Mouse (Mus musculus) embryonic facial prominence, embryonic 13.5 days (tissue): ENCODE results near the gene Cdc6. TPM values are rescaled to one million over a fixed set of nuclear protein-coding genes. Genes with fewer than 3 reads are reported as not detected.
A peak's percentile ranks its signal among the peaks of the same experiment; 100 is the strongest.

ENCODE experiments used
- ATAC-seq: fragments of 200-750 bp; cut with Nextera tagmentation; 2 replicates; pipeline ENCODE4 v1.8.0; 2017; ENCODE audit warnings: low read depth; ENCODE audit not compliant: insufficient number of reproducible peaks, insufficient read depth, low FRiP score, low TSS enrichment
- H3K27ac ChIP-seq: fragments of 300-500 bp; sonication (generic); 2 replicates; pipeline ENCODE4 v1.5.1; 2015; ENCODE audit warnings: moderate library complexity, mild to moderate bottlenecking, inconsistent platforms
- H3K27me3 ChIP-seq: fragments of 300-500 bp; sonication (generic); 2 replicates; pipeline ENCODE4 v1.6.1; 2015; ENCODE audit warnings: mild to moderate bottlenecking, inconsistent platforms
- H3K36me3 ChIP-seq: fragments of 300-500 bp; sonication (generic); 2 replicates; pipeline ENCODE4 v1.6.1; 2015; ENCODE audit warnings: mild to moderate bottlenecking, inconsistent platforms
- H3K4me1 ChIP-seq: fragments of 300-500 bp; sonication (generic); 2 replicates; pipeline ENCODE4 v1.6.1; 2015; ENCODE audit warnings: inconsistent platforms
- H3K4me2 ChIP-seq: fragments of 300-500 bp; sonication (generic); 2 replicates; pipeline ENCODE4 v1.6.1; 2015; ENCODE audit warnings: moderate library complexity, mild to moderate bottlenecking, inconsistent platforms
- H3K4me3 ChIP-seq: fragments of 300-500 bp; sonication (generic); 2 replicates; pipeline ENCODE4 v1.5.1; 2015; ENCODE audit warnings: mild to moderate bottlenecking, inconsistent platforms
- H3K9ac ChIP-seq: fragments of 300-500 bp; sonication (generic); 2 replicates; pipeline ENCODE4 v1.6.1; 2015; ENCODE audit warnings: mild to moderate bottlenecking, inconsistent platforms
- H3K9me3 ChIP-seq: fragments of 300-500 bp; sonication (generic); 2 replicates; pipeline ENCODE4 v1.6.1; 2016; ENCODE audit warnings: inconsistent platforms
- WGBS: fragments of 180-500 bp; shearing (Covaris S2); methylation state at CpG from one replicate; pipeline ENCODE4 v1.1.7; 2015; ENCODE audit warnings: mixed read lengths; 5-methylcytosine and 5-hydroxymethylcytosine counted together
- polyA plus RNA-seq: library from polyadenylated mRNA; unstranded; fragments of >200 nt; fragmentation: Nextera tagmentation; extraction: Ambion mirVana; gene quantifications from 2 replicates; pipeline ENCODE4 v1.2.1, GENCODE M21; 2015

Gene Cdc6
- polyA plus RNA-seq, 1 experiment from 2014 or later, result 31.5 TPM

DNA sequence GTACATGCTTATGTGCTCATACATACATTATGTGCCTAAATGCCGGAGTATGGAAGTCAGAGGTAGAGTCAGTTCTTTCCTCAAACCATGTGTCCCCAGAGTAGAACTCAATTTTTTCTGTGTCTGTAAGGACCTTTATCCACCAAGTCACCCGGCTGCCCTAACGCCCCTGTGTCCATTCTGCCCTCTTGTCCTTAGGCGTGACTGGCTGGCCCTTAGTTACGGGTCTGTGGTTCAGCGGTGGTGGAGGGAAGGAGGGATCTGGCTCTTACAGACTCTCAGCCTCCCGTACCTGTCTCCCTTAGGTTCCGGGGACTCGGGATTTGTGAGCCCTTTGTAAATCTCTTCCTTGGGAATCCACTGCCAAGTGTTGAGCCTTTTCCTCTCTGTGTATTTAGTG, 30.6 kb upstream of the Cdc6 start:
- peaks cover 35% of the 10 kb centered on the region for H3K36me3 ChIP-seq

DNA sequence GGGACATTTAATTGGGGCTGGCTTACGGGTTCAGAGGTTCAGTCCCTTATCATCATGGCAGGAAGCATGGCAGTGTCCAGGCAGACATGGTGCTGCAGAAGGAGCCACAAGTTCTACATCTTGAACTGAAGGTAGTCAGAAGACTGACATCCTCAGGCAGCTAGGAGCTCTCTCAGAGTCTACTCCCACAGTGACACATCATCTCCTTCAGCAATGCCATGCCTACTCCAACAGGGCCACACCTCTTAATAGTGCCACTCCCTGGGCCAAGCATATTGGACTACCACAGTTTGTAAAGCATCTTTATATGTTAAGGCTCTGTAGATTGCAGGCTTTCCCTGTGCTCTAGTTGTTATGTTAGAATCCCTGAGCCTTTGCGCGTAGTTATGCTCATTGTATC, 19.9 kb upstream of the Cdc6 start:
- peaks cover 85% of the 10 kb centered on the region for H3K36me3 ChIP-seq
- no peak overlapping the region for H3K4me3 ChIP-seq
- peaks cover 10% of the 10 kb centered on the region for H3K4me1 ChIP-seq
- H3K4me2 ChIP-seq, result no peak overlapping the region
- 95% methylated on average over 3 of the region's 3 CpGs for WGBS
- H3K9ac ChIP-seq, result no peak overlapping the region
- H3K27ac ChIP-seq, result no peak overlapping the region
- ATAC-seq, result no peak
- H3K27me3 ChIP-seq, result no peaks in the 10 kb centered on the region
- no peaks in the 10 kb centered on the region for H3K9me3 ChIP-seq

More for the DNA sequence above, 30.6 kb upstream of the Cdc6 start:
- Histone ChIP-seq H3K27ac (no peak overlapping the region), H3K4me3 (no peak overlapping the region), H3K4me2 (no peak overlapping the region), H3K27me3 (no peaks in the 10 kb centered on the region), H3K4me1 (peaks cover 23% of the 10 kb centered on the region), H3K9ac (no peak overlapping the region), H3K9me3 (no peaks in the 10 kb centered on the region)
- no peak for ATAC-seq
- WGBS, result 82% methylated on average over 9 of the region's 9 CpGs

- Histone ChIP-seq H3K36me3 (peaks cover 98% of the 10 kb centered on the region), H3K9me3 (no peaks in the 10 kb centered on the region), H3K4me3 (no peak overlapping the region), H3K9ac (no peak overlapping the region), H3K27ac (no peak overlapping the region), H3K4me2 (no peak overlapping the region), H3K27me3 (no peaks in the 10 kb centered on the region), H3K4me1 (peaks cover 10% of the 10 kb centered on the region)
- ATAC-seq, result no peak
- 97% methylated on average over 4 of the region's 4 CpGs for WGBS
Measured at GRCm38 (mm10) chr11:98889077-98889476, 18.5 kb upstream of the Cdc6 start.

GRCm38 (mm10) chr11:98889977-98890376, 17.6 kb upstream of the Cdc6 start:
- WGBS, result 84% methylated on average over 5 of the region's 5 CpGs
- Histone ChIP-seq H3K36me3 (peaks cover 95% of the 10 kb centered on the region), H3K9me3 (no peaks in the 10 kb centered on the region), H3K4me2 (no peak overlapping the region), H3K27me3 (no peaks in the 10 kb centered on the region), H3K9ac (no peak overlapping the region), H3K27ac (no peak overlapping the region), H3K4me3 (no peak overlapping the region), H3K4me1 (peaks cover 10% of the 10 kb centered on the region)
- ATAC-seq, result no peak

DNA sequence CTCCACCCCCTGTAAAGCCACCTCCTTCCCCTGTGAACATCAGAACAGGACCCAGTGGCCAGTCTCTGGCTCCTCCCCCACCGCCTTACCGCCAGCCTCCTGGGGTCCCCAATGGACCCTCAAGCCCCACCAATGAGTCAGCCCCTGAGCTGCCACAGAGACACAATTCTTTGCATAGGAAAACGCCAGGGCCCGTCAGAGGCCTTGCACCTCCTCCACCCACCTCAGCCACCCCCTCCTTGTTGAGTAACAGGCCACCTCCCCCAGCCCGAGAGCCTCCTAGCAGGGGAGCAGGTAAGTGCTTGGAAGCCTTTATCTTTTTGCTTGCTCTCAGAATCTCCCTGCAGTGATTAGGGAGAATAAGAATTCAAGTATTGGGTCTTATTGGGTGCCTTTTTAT, 15.2 kb upstream of the Cdc6 start:
- Histone ChIP-seq H3K4me1 (peaks cover 10% of the 10 kb centered on the region), H3K36me3 (peaks cover 96% of the 10 kb centered on the region), H3K27me3 (no peaks in the 10 kb centered on the region), H3K4me3 (no peak overlapping the region), H3K9me3 (no peaks in the 10 kb centered on the region), H3K27ac (0 out of 2 replicates have a peak overlapping the region, but pooled peaks have one; percentile 61), H3K9ac (no peak overlapping the region), H3K4me2 (peak overlapping the region; percentile 32; the same call in 1 of the 2 replicates)
- WGBS, result 57% methylated on average over 5 of the region's 5 CpGs
- ATAC-seq, result no peak

DNA sequence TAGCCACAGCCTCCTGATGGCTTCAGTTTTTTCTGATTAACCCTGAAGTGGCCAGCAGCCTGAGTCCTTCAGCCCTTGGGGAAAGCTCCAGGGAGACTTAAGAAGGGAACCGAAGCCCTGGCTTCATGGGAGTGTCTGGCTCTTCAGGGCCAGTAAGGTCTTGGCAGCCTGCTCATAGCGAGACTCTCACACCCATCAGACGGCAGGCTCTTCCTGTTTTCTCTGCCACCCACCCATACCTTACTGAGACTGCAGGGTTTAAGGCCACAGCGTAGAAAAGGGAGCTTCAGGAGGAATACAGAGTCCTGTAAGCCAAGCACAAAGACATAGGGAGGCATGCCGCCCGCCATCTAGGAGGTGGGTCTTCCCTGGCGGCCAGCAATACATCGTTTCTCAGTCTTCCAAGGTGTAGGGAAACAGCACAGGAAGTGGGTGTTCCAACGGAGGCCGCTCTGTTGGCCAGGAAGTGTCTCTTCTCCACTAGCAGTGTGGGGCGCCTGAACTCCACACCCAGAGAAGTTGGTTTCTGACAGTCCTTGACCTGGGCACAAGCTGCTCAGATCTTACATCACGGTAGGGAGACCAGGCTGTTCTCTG, 7.0 kb upstream of the Cdc6 start:
- Histone ChIP-seq H3K9ac (peak overlapping the region; percentile 32; the same call in 1 of the 2 replicates), H3K27ac (no peak overlapping the region), H3K9me3 (no peaks in the 10 kb centered on the region), H3K4me3 (no peak overlapping the region), H3K4me1 (peaks cover 10% of the 10 kb centered on the region), H3K4me2 (no peak overlapping the region), H3K36me3 (peaks cover 70% of the 10 kb centered on the region), H3K27me3 (no peaks in the 10 kb centered on the region)
- 82% methylated on average over 12 of the region's 12 CpGs for WGBS
- ATAC-seq, result no peak

- H3K27ac ChIP-seq, result peak overlapping the region; percentile 4; the same call in 1 of the 2 replicates
- H3K9ac ChIP-seq, result peak overlapping the region; percentile 33; the same call in 1 of the 2 replicates
- no peak overlapping the region for H3K4me3 ChIP-seq
- H3K27me3 ChIP-seq, result no peaks in the 10 kb centered on the region
- no peaks in the 10 kb centered on the region for H3K9me3 ChIP-seq
- peaks cover 49% of the 10 kb centered on the region for H3K36me3 ChIP-seq
- no peak overlapping the region for H3K4me2 ChIP-seq
- WGBS, result 8% methylated on average over 10 of the region's 10 CpGs
- peaks cover 10% of the 10 kb centered on the region for H3K4me1 ChIP-seq
- no peak for ATAC-seq
Measured at GRCm38 (mm10) chr11:98902621-98903245, 4.9 kb upstream of the Cdc6 start.

GRCm38 (mm10) chr11:98904577-98904976, 3.0 kb upstream of the Cdc6 start:
- Histone ChIP-seq H3K27ac (no peak overlapping the region), H3K9ac (no peak overlapping the region), H3K4me1 (peaks cover 28% of the 10 kb centered on the region), H3K36me3 (peaks cover 33% of the 10 kb centered on the region), H3K27me3 (no peaks in the 10 kb centered on the region), H3K4me3 (no peak overlapping the region), H3K9me3 (no peaks in the 10 kb centered on the region), H3K4me2 (no peak overlapping the region)
- 77% methylated on average over 2 of the region's 2 CpGs for WGBS
- no peak for ATAC-seq

- no peak overlapping the region for H3K9ac ChIP-seq
- H3K9me3 ChIP-seq, result no peaks in the 10 kb centered on the region
- peaks cover 32% of the 10 kb centered on the region for H3K4me1 ChIP-seq
- WGBS, result 70% methylated on average over 7 of the region's 7 CpGs
- ATAC-seq, result no peak
- H3K27me3 ChIP-seq, result no peaks in the 10 kb centered on the region
- H3K27ac ChIP-seq, result no peak overlapping the region
- no peak overlapping the region for H3K4me3 ChIP-seq
- no peak overlapping the region for H3K4me2 ChIP-seq
- H3K36me3 ChIP-seq, result peaks cover 29% of the 10 kb centered on the region
Measured at GRCm38 (mm10) chr11:98905033-98905432, 2.6 kb upstream of the Cdc6 start.

GRCm38 (mm10) chr11:98905583-98905982, 2.0 kb upstream of the Cdc6 start:
- ATAC-seq, result no peak
- peaks cover 32% of the 10 kb centered on the region for H3K4me1 ChIP-seq
- no peaks in the 10 kb centered on the region for H3K27me3 ChIP-seq
- no peak overlapping the region for H3K4me3 ChIP-seq
- peaks cover 29% of the 10 kb centered on the region for H3K36me3 ChIP-seq
- no peak overlapping the region for H3K9ac ChIP-seq
- H3K4me2 ChIP-seq, result no peak overlapping the region
- WGBS, result 87% methylated on average over 4 of the region's 4 CpGs
- no peak overlapping the region for H3K27ac ChIP-seq
- no peaks in the 10 kb centered on the region for H3K9me3 ChIP-seq

- Histone ChIP-seq H3K4me1 (peaks cover 32% of the 10 kb centered on the region), H3K27me3 (no peaks in the 10 kb centered on the region), H3K27ac (no peak overlapping the region), H3K9me3 (no peaks in the 10 kb centered on the region), H3K4me2 (peak overlapping the region; percentile 96), H3K36me3 (peaks cover 31% of the 10 kb centered on the region; the same call in 1 of the 2 replicates), H3K9ac (no peak overlapping the region), H3K4me3 (peak overlapping the region; percentile 62)
- no peak for ATAC-seq
- 57% methylated on average over 5 of the region's 5 CpGs for WGBS
Measured at GRCm38 (mm10) chr11:98907063-98907436, 551 bp upstream of the Cdc6 start.

DNA sequence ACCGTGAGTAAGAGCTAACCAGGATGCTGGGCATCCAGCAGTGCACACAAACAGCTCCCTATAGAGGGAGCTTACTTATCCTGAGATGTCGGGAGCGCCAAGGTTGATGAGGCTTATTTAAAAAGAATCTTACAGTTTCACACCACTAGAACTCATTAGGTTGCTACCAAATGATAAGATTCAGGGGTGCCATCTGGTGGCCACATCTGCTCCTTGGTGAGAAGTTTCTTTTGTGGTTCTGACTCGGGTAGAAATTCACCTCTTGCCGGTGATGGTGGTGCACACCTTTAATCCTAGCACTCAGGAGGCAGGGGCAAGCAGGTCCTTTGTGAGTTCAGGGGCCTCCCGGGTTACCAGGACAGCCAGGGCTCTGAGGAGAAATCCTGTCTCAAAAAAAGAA, 2.1 kb downstream of the Cdc6 start:
- Histone ChIP-seq H3K27me3 (no peaks in the 10 kb centered on the region), H3K4me1 (peaks cover 22% of the 10 kb centered on the region), H3K4me3 (peak overlapping the region; percentile 62), H3K27ac (no peak overlapping the region), H3K4me2 (peak overlapping the region; percentile 96), H3K36me3 (peaks cover 48% of the 10 kb centered on the region), H3K9ac (peak overlapping the region; percentile 44; the same call in 1 of the 2 replicates), H3K9me3 (no peaks in the 10 kb centered on the region)
- no peak for ATAC-seq
- 39% methylated on average over 6 of the region's 6 CpGs for WGBS
